Mouse (Mus musculus): ENCODE results near the gene Tmem189.

GRCm38 (mm10) chr2:167714298-167714697 lies 24.7 kb upstream of the Tmem189 start:
- TF ChIP-seq TAL1 (IDR thresholded peaks at IDR 0.05; ENCODE audit: low read length) (no peak), GATA1 (IDR thresholded peaks at IDR 0.05; ENCODE audit: low read length) (no peak)
